Mouse (Mus musculus) kidney, adult 18-20 months (tissue): ENCODE data around the gene Ugt1a7c.

Source experiments
- DNase-seq: peaks from one replicate; pipeline ENCODE4 v3.0.0; 2021

The Ugt1a7c gene

GRCm38 (mm10) chr1:88245881-88246280, 151.0 kb downstream of the Ugt1a7c start:
- no peak for DNase-seq

- no peak for DNase-seq
Observed at GRCm38 (mm10) chr1:88246386-88246785, 151.5 kb downstream of the Ugt1a7c start.

- DNase-seq = no peak
Observed at GRCm38 (mm10) chr1:88247660-88248059, 152.8 kb downstream of the Ugt1a7c start.

GRCm38 (mm10) chr1:88248658-88249057, 153.8 kb downstream of the Ugt1a7c start:
- no peak for DNase-seq

GRCm38 (mm10) chr1:88249596-88249995, 154.7 kb downstream of the Ugt1a7c start:
- DNase-seq = no peak

GRCm38 (mm10) chr1:88250023-88250422, 155.2 kb downstream of the Ugt1a7c start:
- DNase-seq = no peak

- DNase-seq = no peak
Observed at GRCm38 (mm10) chr1:88253106-88253505, 158.2 kb downstream of the Ugt1a7c start.

GRCm38 (mm10) chr1:88253540-88253939, 158.7 kb downstream of the Ugt1a7c start:
- DNase-seq = no peak

GRCm38 (mm10) chr1:88254793-88255465, 160.1 kb downstream of the Ugt1a7c start:
- DNase-seq = no peak

GRCm38 (mm10) chr1:88255466-88255857, 160.6 kb downstream of the Ugt1a7c start:
- no peak for DNase-seq

- DNase-seq = no peak
Observed at GRCm38 (mm10) chr1:88255989-88256754, 161.3 kb downstream of the Ugt1a7c start.

GRCm38 (mm10) chr1:88256886-88257663, 162.2 kb downstream of the Ugt1a7c start:
- DNase-seq = no peak

- DNase-seq = no peak
Observed at GRCm38 (mm10) chr1:88257681-88258080, 162.8 kb downstream of the Ugt1a7c start.

- no peak for DNase-seq
Observed at GRCm38 (mm10) chr1:88258361-88258760, 163.5 kb downstream of the Ugt1a7c start.

GRCm38 (mm10) chr1:88258881-88259642, 164.2 kb downstream of the Ugt1a7c start:
- no peak for DNase-seq

GRCm38 (mm10) chr1:88259643-88260024, 164.8 kb downstream of the Ugt1a7c start:
- no peak for DNase-seq

GRCm38 (mm10) chr1:88260114-88260513, 165.3 kb downstream of the Ugt1a7c start:
- DNase-seq = peak; percentile 62

- no peak for DNase-seq
Observed at GRCm38 (mm10) chr1:88260604-88261377, 165.9 kb downstream of the Ugt1a7c start.

- no peak for DNase-seq
Observed at GRCm38 (mm10) chr1:88261706-88262105, 166.8 kb downstream of the Ugt1a7c start.

GRCm38 (mm10) chr1:88262255-88262654, 167.4 kb downstream of the Ugt1a7c start:
- no peak for DNase-seq

- DNase-seq = no peak
Observed at GRCm38 (mm10) chr1:88262961-88263360, 168.1 kb downstream of the Ugt1a7c start.

GRCm38 (mm10) chr1:88263778-88264177, 168.9 kb downstream of the Ugt1a7c start:
- DNase-seq = no peak
